Mouse (Mus musculus): ENCODE results near the gene Trip11. TPM values are rescaled to one million over a fixed set of nuclear protein-coding genes. Genes with fewer than 3 reads are reported as not detected.

Gene Trip11
- polyA plus RNA-seq, 1 experiment from 2014 or later = 18.5 TPM

Other genes starting within 250 kb of the Trip11 start
- gene Tc2n, start 194.7 kb downstream of the Trip11 start, polyA plus RNA-seq (2016; fragmentation: Nextera tagmentation; extraction: Ambion mirVana) = 0.21 and 0.38 TPM in 2 replicates
- gene Fbln5, start 94.2 kb downstream of the Trip11 start, polyA plus RNA-seq (2016; fragmentation: Nextera tagmentation; extraction: Ambion mirVana) = 9.9 and 10.4 TPM in 2 replicates
- 11.0 and 14.0 TPM in 2 replicates for gene Atxn3, start 45.0 kb upstream of the Trip11 start, polyA plus RNA-seq (2016; fragmentation: Nextera tagmentation; extraction: Ambion mirVana)
- gene Cpsf2, start 62.7 kb upstream of the Trip11 start, polyA plus RNA-seq (2016; fragmentation: Nextera tagmentation; extraction: Ambion mirVana) = 43.6 and 44.8 TPM in 2 replicates
- 0.06 TPM in 1 of 2 replicates, not detected in the other for gene Slc24a4, start 215.5 kb upstream of the Trip11 start, polyA plus RNA-seq (2016; fragmentation: Nextera tagmentation; extraction: Ambion mirVana)

Data from forebrain, embryonic 10.5 days (tissue).